Mouse (Mus musculus) limb, embryonic 15.5 days (tissue): ENCODE measurements around the gene Atp1b2. TPM values are rescaled to one million over a fixed set of nuclear protein-coding genes. Genes with fewer than 3 reads are reported as not detected.
"Not testable (repeated sequence)": the region's sequence is repeated elsewhere in the genome, so short reads cannot be mapped to it uniquely, and the experiment has no call there.

Experiments
- ATAC-seq: fragments of 200-750 bp; cut with Nextera tagmentation; 2 replicates; pipeline ENCODE4 v1.8.0; 2017; ENCODE audit warnings: low read depth, moderate TSS enrichment; ENCODE audit not compliant: insufficient number of reproducible peaks, low FRiP score, low TSS enrichment
- H3K27ac ChIP-seq: fragments of 300-500 bp; sonication (generic); 2 replicates; pipeline ENCODE4 v1.5.1; 2015; ENCODE audit warnings: moderate library complexity, mild to moderate bottlenecking, inconsistent platforms
- H3K27me3 ChIP-seq: fragments of 300-500 bp; sonication (generic); 2 replicates; pipeline ENCODE4 v1.6.1; 2015; ENCODE audit warnings: inconsistent platforms
- H3K36me3 ChIP-seq: fragments of 300-500 bp; sonication (generic); 2 replicates; pipeline ENCODE4 v1.6.1; 2015; ENCODE audit warnings: inconsistent platforms
- H3K4me1 ChIP-seq: fragments of 300-500 bp; sonication (generic); 2 replicates; pipeline ENCODE4 v1.6.1; 2015; ENCODE audit warnings: inconsistent platforms
- H3K4me2 ChIP-seq: fragments of 300-500 bp; sonication (generic); 2 replicates; pipeline ENCODE4 v1.6.1; 2015; ENCODE audit warnings: mild to moderate bottlenecking, inconsistent platforms
- H3K4me3 ChIP-seq: fragments of 300-500 bp; sonication (generic); 2 replicates; pipeline ENCODE4 v1.5.1; 2015; ENCODE audit warnings: mild to moderate bottlenecking, inconsistent platforms
- H3K9ac ChIP-seq: fragments of 300-500 bp; sonication (generic); 2 replicates; pipeline ENCODE4 v1.6.1; 2015; ENCODE audit warnings: inconsistent platforms
- H3K9me3 ChIP-seq: fragments of 300-500 bp; sonication (generic); 2 replicates; pipeline ENCODE4 v1.6.1; 2016; ENCODE audit warnings: inconsistent platforms
- WGBS: fragments of 180-500 bp; shearing (Covaris S2); methylation state at CpG from one replicate; pipeline ENCODE4 v1.1.7; 2015; 5-methylcytosine and 5-hydroxymethylcytosine counted together
- polyA plus RNA-seq: library from polyadenylated mRNA; unstranded; fragments of >200 nt; fragmentation: Nextera tagmentation; extraction: Ambion mirVana; gene quantifications from 2 replicates; pipeline ENCODE4 v1.2.1, GENCODE M21; 2015

Atp1b2 gene
- 8.2 and 10.5 TPM in 2 replicates for polyA plus RNA-seq

DNA sequence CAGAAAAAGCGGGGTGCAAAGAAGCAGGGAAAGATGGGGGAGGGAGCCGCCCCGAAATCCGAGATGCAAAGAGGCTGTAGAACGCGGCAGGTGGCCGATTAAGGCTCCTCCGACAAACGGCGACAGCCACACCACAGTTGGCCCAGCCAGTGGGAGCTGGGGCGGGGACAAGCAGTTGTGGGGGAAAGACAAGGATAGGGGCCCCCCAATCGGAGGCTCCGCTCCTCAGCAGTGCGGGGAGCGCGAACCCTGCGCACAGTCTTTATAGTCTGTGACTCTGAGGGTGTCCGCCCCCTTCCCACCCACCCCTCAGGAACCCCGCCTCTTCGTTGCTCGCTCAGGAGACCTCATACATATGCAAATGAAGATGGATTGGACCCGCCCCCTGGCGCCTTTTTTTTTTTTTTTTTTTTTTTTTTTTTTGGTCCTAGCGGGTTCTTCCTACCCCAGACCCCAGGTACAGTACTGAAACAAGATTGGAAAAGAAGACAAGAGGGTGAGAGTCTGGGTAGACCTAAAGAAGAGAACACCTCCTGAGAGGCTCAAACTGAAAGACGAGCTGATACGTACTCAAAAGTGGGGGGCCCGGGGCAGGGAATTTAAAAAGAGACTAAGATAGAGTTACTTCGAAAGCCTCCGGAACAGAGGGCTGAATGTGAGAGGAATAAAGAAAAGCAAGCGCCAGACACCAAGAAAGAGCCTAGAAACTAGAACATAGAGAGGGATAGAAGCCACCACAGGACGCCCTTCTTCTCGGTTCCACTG, at the start of gene Atp1b2:
Gene Atp1b2, minus strand, starts transcription at position 217 of the 765 bp plus-strand sequence.
- ATAC-seq: peak; percentile 89
- Histone ChIP-seq H3K36me3 (0 out of 2 replicates have a peak, but pooled peaks cover 3% of the 10 kb centered on the region), H3K27ac (peak within 1 kb of the TSS; percentile 50; the same call in 1 of the 2 replicates), H3K4me1 (peaks cover 25% of the 10 kb centered on the region), H3K9ac (peak within 1 kb of the TSS; percentile 62), H3K9me3 (no peaks in the 10 kb centered on the region), H3K4me2 (peak within 1 kb of the TSS; percentile 100), H3K27me3 (peaks cover 9% of the 10 kb centered on the region; the same call in 1 of the 2 replicates), H3K4me3 (peak within 1 kb of the TSS; percentile 60)
- 3% methylated on average over 30 of the region's 32 CpGs for WGBS

DNA sequence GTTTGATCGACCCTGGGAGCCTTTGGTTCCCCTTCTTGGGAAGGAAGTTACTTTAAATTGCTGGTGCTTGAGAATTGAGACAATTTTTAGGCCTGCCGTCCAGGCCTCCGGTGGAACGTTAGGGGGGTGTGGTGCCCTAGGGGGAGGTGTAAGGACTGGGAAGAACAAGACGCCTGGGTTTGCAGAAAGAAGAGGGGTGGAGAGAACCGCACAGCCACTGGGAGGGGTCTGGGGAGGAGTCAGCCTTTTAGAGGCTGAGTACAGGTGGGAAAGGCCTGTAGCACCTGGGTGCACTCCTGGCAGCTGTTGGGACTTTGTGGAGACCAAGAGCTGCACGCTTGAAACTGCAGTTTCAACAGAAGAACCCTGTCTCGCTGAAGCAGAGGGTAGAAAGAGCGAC, 49.0 kb upstream of the Atp1b2 start:
- peak overlapping the region; percentile 77 for H3K27ac ChIP-seq
- peaks cover 77% of the 10 kb centered on the region for H3K36me3 ChIP-seq
- peaks cover 37% of the 10 kb centered on the region for H3K4me1 ChIP-seq
- 29% methylated on average over 9 of the region's 9 CpGs for WGBS
- H3K4me3 ChIP-seq: no peak overlapping the region
- H3K27me3 ChIP-seq: no peaks in the 10 kb centered on the region
- no peak for ATAC-seq
- H3K4me2 ChIP-seq: no peak overlapping the region
- no peak overlapping the region for H3K9ac ChIP-seq
- H3K9me3 ChIP-seq: no peaks in the 10 kb centered on the region

DNA sequence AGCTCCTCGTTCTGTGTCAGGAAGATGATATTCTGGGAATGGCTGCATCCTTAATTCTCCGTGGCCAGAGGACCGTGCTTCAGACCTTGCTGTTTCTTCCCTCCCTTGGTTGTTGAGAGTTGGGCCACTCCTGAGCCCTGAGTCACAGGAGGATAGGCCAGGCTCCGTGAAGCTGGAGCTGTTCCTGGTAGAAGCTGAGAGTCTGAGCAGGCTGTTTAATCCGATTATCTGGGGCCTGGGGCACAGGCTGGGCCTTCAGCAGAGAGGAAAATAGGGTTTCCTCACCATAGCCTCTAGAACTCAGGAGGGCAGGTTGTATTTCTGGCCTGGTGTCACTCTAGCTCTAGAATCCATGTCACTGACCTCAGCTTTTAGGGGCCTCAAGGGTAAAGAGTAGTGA, 47.7 kb upstream of the Atp1b2 start:
- WGBS: 68% methylated on average over 5 of the region's 5 CpGs
- peaks cover 37% of the 10 kb centered on the region for H3K4me1 ChIP-seq
- no peaks in the 10 kb centered on the region for H3K9me3 ChIP-seq
- ATAC-seq: no peak
- no peaks in the 10 kb centered on the region for H3K27me3 ChIP-seq
- peaks cover 78% of the 10 kb centered on the region for H3K36me3 ChIP-seq
- no peak overlapping the region for H3K4me3 ChIP-seq
- no peak overlapping the region for H3K9ac ChIP-seq
- no peak overlapping the region for H3K4me2 ChIP-seq
- H3K27ac ChIP-seq: no peak overlapping the region

- no peaks in the 10 kb centered on the region for H3K4me1 ChIP-seq
- H3K4me3 ChIP-seq: no peak overlapping the region
- no peak overlapping the region for H3K4me2 ChIP-seq
- no peak overlapping the region for H3K9ac ChIP-seq
- no peaks in the 10 kb centered on the region for H3K9me3 ChIP-seq
- no peak overlapping the region for H3K27ac ChIP-seq
- no peak for ATAC-seq
- H3K27me3 ChIP-seq: no peaks in the 10 kb centered on the region
- H3K36me3 ChIP-seq: peaks cover 96% of the 10 kb centered on the region
- 92% methylated on average over 5 of the region's 5 CpGs for WGBS
Observed at GRCm38 (mm10) chr11:69645860-69646259, 40.1 kb upstream of the Atp1b2 start.

- no peak overlapping the region for H3K9ac ChIP-seq
- H3K9me3 ChIP-seq: no peaks in the 10 kb centered on the region
- ATAC-seq: no peak
- 81% methylated on average over 3 of the region's 3 CpGs for WGBS
- peaks cover 19% of the 10 kb centered on the region for H3K4me1 ChIP-seq
- peaks cover 24% of the 10 kb centered on the region for H3K36me3 ChIP-seq
- H3K4me3 ChIP-seq: no peak overlapping the region
- H3K4me2 ChIP-seq: 0 out of 2 replicates have a peak overlapping the region, but pooled peaks have one; percentile 7
- no peak overlapping the region for H3K27ac ChIP-seq
- H3K27me3 ChIP-seq: no peaks in the 10 kb centered on the region
Observed at GRCm38 (mm10) chr11:69635471-69635870, 29.7 kb upstream of the Atp1b2 start.

- Histone ChIP-seq H3K4me1 (peaks cover 19% of the 10 kb centered on the region), H3K36me3 (peaks cover 9% of the 10 kb centered on the region; the same call in 1 of the 2 replicates), H3K9ac (peak overlapping the region; percentile 98), H3K9me3 (no peaks in the 10 kb centered on the region), H3K4me3 (peak overlapping the region; percentile 95), H3K4me2 (peak overlapping the region; percentile 50), H3K27ac (peak overlapping the region; percentile 98), H3K27me3 (no peaks in the 10 kb centered on the region)
- peak; percentile 53; the same call in 1 of the 2 replicates for ATAC-seq
- WGBS: under 1% methylated on average over 36 of the region's 50 CpGs
Observed at GRCm38 (mm10) chr11:69633128-69633866, 27.6 kb upstream of the Atp1b2 start.

- Histone ChIP-seq H3K36me3 (peaks cover 4% of the 10 kb centered on the region; the same call in 1 of the 2 replicates), H3K27ac (peak within 1 kb of the TSS; percentile 98), H3K27me3 (no peaks in the 10 kb centered on the region), H3K4me3 (peak within 1 kb of the TSS; percentile 95), H3K4me1 (peaks cover 19% of the 10 kb centered on the region), H3K9ac (peak within 1 kb of the TSS; percentile 98), H3K4me2 (peak within 1 kb of the TSS; percentile 50), H3K9me3 (no peaks in the 10 kb centered on the region)
- peak; percentile 98 for ATAC-seq
- WGBS: 0% methylated on average over 39 of the region's 56 CpGs
Observed at GRCm38 (mm10) chr11:69632284-69633089, 26.7 kb upstream of the Atp1b2 start, which contains the start of gene Fxr2. TSS of gene Fxr2 (plus strand) at chr11:69632990.

- no peak overlapping the region for H3K4me3 ChIP-seq
- H3K36me3 ChIP-seq: no peaks in the 10 kb centered on the region
- 50% methylated on average over 1 of the region's 1 CpGs for WGBS
- ATAC-seq: no peak
- H3K27me3 ChIP-seq: no peaks in the 10 kb centered on the region
- H3K9ac ChIP-seq: no peak overlapping the region
- H3K4me2 ChIP-seq: no peak overlapping the region
- H3K27ac ChIP-seq: no peak overlapping the region
- no peaks in the 10 kb centered on the region for H3K9me3 ChIP-seq
- H3K4me1 ChIP-seq: peaks cover 11% of the 10 kb centered on the region; the same call in 1 of the 2 replicates
Observed at GRCm38 (mm10) chr11:69629802-69630201, 24.1 kb upstream of the Atp1b2 start.

- no peak for ATAC-seq
- Histone ChIP-seq H3K27me3 (no peaks in the 10 kb centered on the region), H3K36me3 (no peaks in the 10 kb centered on the region), H3K4me1 (no peaks in the 10 kb centered on the region), H3K4me3 (no peak overlapping the region), H3K27ac (no peak overlapping the region), H3K9ac (no peak overlapping the region), H3K4me2 (no peak overlapping the region), H3K9me3 (no peaks in the 10 kb centered on the region)
- 35% methylated on average over 6 of the region's 6 CpGs for WGBS
Observed at GRCm38 (mm10) chr11:69628286-69628685, 22.5 kb upstream of the Atp1b2 start.

- not testable (repeated sequence) for H3K4me2 ChIP-seq, ATAC-seq, H3K36me3 ChIP-seq, H3K4me3 ChIP-seq, H3K9me3 ChIP-seq, H3K27ac ChIP-seq, H3K27me3 ChIP-seq, H3K4me1 ChIP-seq, H3K9ac ChIP-seq
- 90% methylated on average over 2 of the region's 2 CpGs for WGBS
Observed at GRCm38 (mm10) chr11:69624339-69624738, 18.6 kb upstream of the Atp1b2 start.

GRCm38 (mm10) chr11:69623006-69623405, 17.3 kb upstream of the Atp1b2 start:
- WGBS: 62% methylated on average over 4 of the region's 4 CpGs
- H3K9me3 ChIP-seq: no peaks in the 10 kb centered on the region
- no peaks in the 10 kb centered on the region for H3K27me3 ChIP-seq
- peak overlapping the region; percentile 49 for H3K4me3 ChIP-seq
- H3K4me2 ChIP-seq: peak overlapping the region; percentile 74; the same call in 1 of the 2 replicates
- H3K27ac ChIP-seq: no peak overlapping the region
- no peaks in the 10 kb centered on the region for H3K36me3 ChIP-seq
- peak overlapping the region; percentile 43; the same call in 1 of the 2 replicates for H3K9ac ChIP-seq
- no peak for ATAC-seq
- peaks cover 8% of the 10 kb centered on the region for H3K4me1 ChIP-seq
